Mouse (Mus musculus): Measurements from ENCODE around the gene 1700037C18Rik. TPM values are rescaled to one million over a fixed set of nuclear protein-coding genes. Genes with fewer than 3 reads are reported as not detected.

The 1700037C18Rik gene
- polyA plus RNA-seq, 1 experiment from 2014 or later = 14.7 TPM

DNA sequence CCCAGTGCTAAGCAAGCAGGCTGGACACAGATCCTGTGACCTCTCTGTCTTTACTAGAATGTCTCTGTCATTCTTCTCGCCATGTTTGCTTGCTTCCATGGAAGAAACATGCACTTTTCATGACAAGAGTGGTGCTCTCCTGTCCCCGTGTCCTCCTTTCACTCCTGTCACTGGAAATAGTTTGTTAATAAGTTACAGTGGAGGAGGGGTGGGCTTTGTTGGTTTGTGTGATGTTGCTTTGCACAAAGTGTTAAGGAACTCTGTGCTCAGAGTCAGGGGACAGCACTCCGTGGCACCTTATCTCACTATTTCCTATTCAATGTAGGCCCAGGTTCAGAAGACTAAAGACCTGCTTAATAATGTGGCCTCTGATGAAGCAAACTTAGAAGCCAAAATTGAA lies 15.0 kb upstream of the 1700037C18Rik start:
- Histone ChIP-seq H3K36me3 (ENCODE audit: control insufficient read depth, insufficient read depth, low read length) (peaks cover 46% of the 10 kb centered on the region), H3K9me3 (replicated peaks; ENCODE audit: control insufficient read depth, low read length, poor library complexity, severe bottlenecking) (no peaks in the 10 kb centered on the region), H3K4me2 (ENCODE audit: low read length) (no peak overlapping the region), H3K9ac (ENCODE audit: low read depth, low read length) (no peak overlapping the region), H3K27ac (ENCODE audit: low read length) (no peak overlapping the region), H3K4me1 (ENCODE audit: control insufficient read depth, insufficient read depth, low read length) (no peaks in the 10 kb centered on the region), H3K4me3 (ENCODE audit: low read depth, low read length) (no peak overlapping the region), H3K27me3 (ENCODE audit: control insufficient read depth, insufficient read depth, low read depth, low read length) (no peaks in the 10 kb centered on the region)
- WGBS = 97% methylated on average over 3 of the region's 3 CpGs
- ATAC-seq = no peak

DNA sequence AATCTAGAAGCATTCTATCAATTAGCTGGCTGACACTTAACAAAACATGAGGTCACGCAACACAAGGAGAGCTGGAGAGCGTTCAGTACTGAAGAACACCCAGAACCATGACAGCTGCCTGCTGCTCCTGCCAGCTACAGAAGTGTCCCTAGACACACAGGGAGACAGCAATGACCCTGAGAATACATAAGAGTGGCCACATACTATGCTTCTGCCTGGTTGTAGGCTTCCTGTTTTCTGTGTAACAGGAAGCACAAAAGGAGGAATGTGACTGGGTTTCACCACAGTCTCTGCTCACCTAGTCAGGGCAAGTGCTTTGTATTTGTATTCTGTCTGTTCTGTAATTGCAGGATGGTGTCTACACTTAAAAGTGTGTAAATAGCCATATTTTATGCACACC lies 12.3 kb upstream of the 1700037C18Rik start:
- 96% methylated on average over 2 of the region's 2 CpGs for WGBS
- Histone ChIP-seq H3K27ac (ENCODE audit: low read length) (no peak overlapping the region), H3K36me3 (ENCODE audit: control insufficient read depth, insufficient read depth, low read length) (peaks cover 41% of the 10 kb centered on the region), H3K9me3 (replicated peaks; ENCODE audit: control insufficient read depth, low read length, poor library complexity, severe bottlenecking) (no peaks in the 10 kb centered on the region), H3K4me2 (ENCODE audit: low read length) (no peak overlapping the region), H3K4me1 (ENCODE audit: control insufficient read depth, insufficient read depth, low read length) (no peaks in the 10 kb centered on the region), H3K27me3 (ENCODE audit: control insufficient read depth, insufficient read depth, low read depth, low read length) (no peaks in the 10 kb centered on the region), H3K9ac (ENCODE audit: low read depth, low read length) (no peak overlapping the region), H3K4me3 (ENCODE audit: low read depth, low read length) (no peak overlapping the region)
- ATAC-seq = no peak

DNA sequence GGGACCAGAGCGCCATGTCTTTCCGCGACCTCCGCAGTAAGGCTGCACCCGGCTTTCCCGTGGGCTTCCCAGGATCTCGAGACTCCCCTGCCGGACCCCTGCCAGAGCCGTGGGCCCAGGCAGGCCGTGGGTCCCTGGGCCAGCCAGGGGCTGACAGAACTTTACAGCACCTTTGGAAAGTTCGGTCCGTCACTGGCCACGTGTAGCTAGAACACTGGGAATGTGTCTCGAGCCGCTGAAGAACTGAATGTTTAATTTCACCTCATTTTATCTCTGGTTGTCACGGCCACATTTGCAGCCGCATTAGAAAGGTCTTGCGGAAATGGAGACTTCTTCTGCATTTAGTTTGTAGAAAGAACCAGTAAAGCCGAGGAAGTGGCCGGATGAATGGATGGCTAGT lies 629 bp upstream of the 1700037C18Rik start:
- peaks cover 16% of the 10 kb centered on the region for H3K4me1 ChIP-seq (ENCODE audit: control insufficient read depth, insufficient read depth, low read length)
- peak overlapping the region; percentile 67 for H3K4me2 ChIP-seq (ENCODE audit: low read length)
- no peaks in the 10 kb centered on the region for H3K9me3 ChIP-seq (replicated peaks; ENCODE audit: control insufficient read depth, low read length, poor library complexity, severe bottlenecking)
- 7% methylated on average over 20 of the region's 20 CpGs for WGBS
- peak overlapping the region; percentile 80 for H3K9ac ChIP-seq (ENCODE audit: low read depth, low read length)
- no peaks in the 10 kb centered on the region for H3K27me3 ChIP-seq (ENCODE audit: control insufficient read depth, insufficient read depth, low read depth, low read length)
- H3K4me3 ChIP-seq (ENCODE audit: low read depth, low read length) = peak overlapping the region; percentile 78
- peak; percentile 62; the same call in 1 of the 2 replicates for ATAC-seq
- H3K36me3 ChIP-seq (ENCODE audit: control insufficient read depth, insufficient read depth, low read length) = peaks cover 21% of the 10 kb centered on the region
- H3K27ac ChIP-seq (ENCODE audit: low read length) = peak overlapping the region; percentile 77

GRCm38 (mm10) chr16:3907471-3907870 lies 1.0 kb downstream of the 1700037C18Rik start:
- WGBS = 76% methylated on average over 2 of the region's 2 CpGs
- ATAC-seq = 0 out of 2 replicates have a peak, but pooled peaks have one; percentile 3
- no peak overlapping the region for H3K9ac ChIP-seq (ENCODE audit: low read depth, low read length)

GRCm38 (mm10) chr16:3896553-3896952 lies 11.9 kb downstream of the 1700037C18Rik start:
- Histone ChIP-seq H3K4me3 (ENCODE audit: low read depth, low read length) (no peak overlapping the region), H3K36me3 (ENCODE audit: control insufficient read depth, insufficient read depth, low read length) (peaks cover 29% of the 10 kb centered on the region), H3K4me2 (ENCODE audit: low read length) (no peak overlapping the region), H3K9me3 (replicated peaks; ENCODE audit: control insufficient read depth, low read length, poor library complexity, severe bottlenecking) (no peaks in the 10 kb centered on the region), H3K9ac (ENCODE audit: low read depth, low read length) (no peak overlapping the region), H3K4me1 (ENCODE audit: control insufficient read depth, insufficient read depth, low read length) (no peaks in the 10 kb centered on the region), H3K27me3 (ENCODE audit: control insufficient read depth, insufficient read depth, low read depth, low read length) (no peaks in the 10 kb centered on the region), H3K27ac (ENCODE audit: low read length) (no peak overlapping the region)
- no peak for ATAC-seq
- WGBS = 100% methylated on average over 1 of the region's 1 CpGs

More at GRCm38 (mm10) chr16:3907471-3907870, 1.0 kb downstream of the 1700037C18Rik start:
- H3K9me3 ChIP-seq (replicated peaks; ENCODE audit: control insufficient read depth, low read length, poor library complexity, severe bottlenecking) = no peaks in the 10 kb centered on the region
- peaks cover 16% of the 10 kb centered on the region for H3K36me3 ChIP-seq (ENCODE audit: control insufficient read depth, insufficient read depth, low read length)
- H3K27ac ChIP-seq (ENCODE audit: low read length) = no peak overlapping the region
- no peaks in the 10 kb centered on the region for H3K27me3 ChIP-seq (ENCODE audit: control insufficient read depth, insufficient read depth, low read depth, low read length)
- H3K4me3 ChIP-seq (ENCODE audit: low read depth, low read length) = no peak overlapping the region
- H3K4me2 ChIP-seq (ENCODE audit: low read length) = no peak overlapping the region; the same call in 1 of the 2 replicates
- H3K4me1 ChIP-seq (ENCODE audit: control insufficient read depth, insufficient read depth, low read length) = peaks cover 16% of the 10 kb centered on the region

GRCm38 (mm10) chr16:3896046-3896445 lies 12.4 kb downstream of the 1700037C18Rik start:
- Histone ChIP-seq H3K9ac (ENCODE audit: low read depth, low read length) (no peak overlapping the region), H3K4me1 (ENCODE audit: control insufficient read depth, insufficient read depth, low read length) (no peaks in the 10 kb centered on the region), H3K27me3 (ENCODE audit: control insufficient read depth, insufficient read depth, low read depth, low read length) (no peaks in the 10 kb centered on the region), H3K27ac (ENCODE audit: low read length) (no peak overlapping the region), H3K36me3 (ENCODE audit: control insufficient read depth, insufficient read depth, low read length) (peaks cover 26% of the 10 kb centered on the region), H3K4me3 (ENCODE audit: low read depth, low read length) (no peak overlapping the region), H3K4me2 (ENCODE audit: low read length) (no peak overlapping the region), H3K9me3 (replicated peaks; ENCODE audit: control insufficient read depth, low read length, poor library complexity, severe bottlenecking) (no peaks in the 10 kb centered on the region)
- no peak for ATAC-seq
- 86% methylated on average over 6 of the region's 6 CpGs for WGBS

- 83% methylated on average over 9 of the region's 9 CpGs for whole genome bisulfite sequencing
- Histone ChIP-seq H3K9me3 (replicated peaks; ENCODE audit: control insufficient read depth, low read length, poor library complexity, severe bottlenecking) (no peaks in the 10 kb centered on the region), H3K4me2 (ENCODE audit: low read length) (no peak overlapping the region), H3K9ac (ENCODE audit: low read depth, low read length) (no peak overlapping the region), H3K4me3 (ENCODE audit: low read depth, low read length) (no peak overlapping the region), H3K36me3 (ENCODE audit: control insufficient read depth, insufficient read depth, low read length) (peaks cover 20% of the 10 kb centered on the region), H3K27ac (ENCODE audit: low read length) (no peak overlapping the region), H3K4me1 (ENCODE audit: control insufficient read depth, insufficient read depth, low read length) (no peaks in the 10 kb centered on the region), H3K27me3 (ENCODE audit: control insufficient read depth, insufficient read depth, low read depth, low read length) (no peaks in the 10 kb centered on the region)
- ATAC-seq = no peak
These were observed 13.2 kb downstream of the 1700037C18Rik start for GRCm38 (mm10) chr16:3895173-3895792.

GRCm38 (mm10) chr16:3893739-3894138 lies 14.8 kb downstream of the 1700037C18Rik start:
- Histone ChIP-seq H3K27ac (ENCODE audit: low read length) (no peak overlapping the region), H3K27me3 (ENCODE audit: control insufficient read depth, insufficient read depth, low read depth, low read length) (no peaks in the 10 kb centered on the region), H3K4me3 (ENCODE audit: low read depth, low read length) (no peak overlapping the region), H3K4me2 (ENCODE audit: low read length) (no peak overlapping the region), H3K9me3 (replicated peaks; ENCODE audit: control insufficient read depth, low read length, poor library complexity, severe bottlenecking) (no peaks in the 10 kb centered on the region), H3K36me3 (ENCODE audit: control insufficient read depth, insufficient read depth, low read length) (peaks cover 10% of the 10 kb centered on the region), H3K9ac (ENCODE audit: low read depth, low read length) (no peak overlapping the region), H3K4me1 (ENCODE audit: control insufficient read depth, insufficient read depth, low read length) (no peaks in the 10 kb centered on the region)
- 86% methylated on average over 3 of the region's 3 CpGs for WGBS
- no peak for ATAC-seq

DNA sequence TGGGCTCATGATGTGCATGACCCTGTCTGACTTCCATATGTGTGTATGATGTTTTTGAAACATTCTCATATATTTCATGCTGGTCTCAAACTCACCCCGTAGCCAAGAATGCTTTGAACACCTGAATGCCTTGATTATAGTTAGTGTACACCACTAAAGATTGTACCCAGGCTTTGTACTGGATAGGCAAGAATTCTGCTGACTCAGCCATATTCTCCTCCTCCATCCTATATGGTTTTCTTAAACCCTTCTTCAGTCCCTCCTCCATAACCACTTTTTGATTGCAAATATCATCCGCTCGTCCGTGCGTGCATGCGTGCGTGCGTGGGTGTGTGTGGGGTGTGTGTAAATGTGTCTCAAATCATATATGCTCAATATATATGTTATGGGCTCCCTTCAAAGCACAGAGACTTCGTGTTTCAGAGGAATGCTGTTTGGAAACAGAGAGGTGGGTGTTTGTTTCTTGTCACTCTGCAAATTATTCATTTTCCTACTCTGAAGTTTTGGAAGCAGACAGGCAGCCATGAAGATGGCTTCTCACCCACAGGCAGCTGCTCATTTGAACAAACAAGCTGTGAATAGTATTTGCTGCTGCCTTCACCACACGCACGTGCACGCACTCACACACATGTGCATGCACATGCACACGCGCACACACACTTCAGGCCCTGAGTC lies 16.7 kb downstream of the 1700037C18Rik start:
- H3K9me3 ChIP-seq (replicated peaks; ENCODE audit: control insufficient read depth, low read length, poor library complexity, severe bottlenecking) = no peaks in the 10 kb centered on the region
- H3K27me3 ChIP-seq (ENCODE audit: control insufficient read depth, insufficient read depth, low read depth, low read length) = no peaks in the 10 kb centered on the region
- no peak for ATAC-seq
- H3K36me3 ChIP-seq (ENCODE audit: control insufficient read depth, insufficient read depth, low read length) = 0 out of 2 replicates have a peak, but pooled peaks cover 2% of the 10 kb centered on the region
- no peak overlapping the region for H3K4me3 ChIP-seq (ENCODE audit: low read depth, low read length)
- H3K9ac ChIP-seq (ENCODE audit: low read depth, low read length) = no peak overlapping the region
- WGBS = 94% methylated on average over 14 of the region's 14 CpGs
- no peak overlapping the region for H3K4me2 ChIP-seq (ENCODE audit: low read length)
- H3K27ac ChIP-seq (ENCODE audit: low read length) = no peak overlapping the region
- no peaks in the 10 kb centered on the region for H3K4me1 ChIP-seq (ENCODE audit: control insufficient read depth, insufficient read depth, low read length)

All from midbrain, embryonic 16.5 days (tissue).